Mouse (Mus musculus) E14TG2a.4 (cell line): Measurements from ENCODE around the gene Dcaf15.
A peak's percentile ranks its signal among the peaks of the same experiment; 100 is the strongest.

Experiments used
- CTCF ChIP-seq: conservative IDR thresholded peaks from 2 replicates; pipeline ENCODE4 v1.5.1; 2014; ENCODE audit warnings: low read length
- NANOG ChIP-seq: IDR thresholded peaks from 2 replicates; pipeline ENCODE4 v1.6.1; 2014; ENCODE audit warnings: borderline replicate concordance, low read length, mixed read lengths
- POU5F1 ChIP-seq: IDR thresholded peaks from 2 replicates; pipeline ENCODE4 v1.6.1; 2014; ENCODE audit warnings: low read length, borderline replicate concordance

GRCm38 (mm10) chr8:84104221-84104620, 347 bp downstream of the Dcaf15 start:
- no peak for TF ChIP-seq NANOG
- 0 out of 2 replicates have a peak, but pooled peaks have one; percentile 3 for TF ChIP-seq CTCF
- TF ChIP-seq POU5F1: no peak
